Mouse (Mus musculus): ENCODE data around the gene Farp1. TPM values are rescaled to one million over a fixed set of nuclear protein-coding genes. Genes with fewer than 3 reads are reported as not detected.
"Not testable (repeated sequence)": the region's sequence is repeated elsewhere in the genome, so short reads cannot be mapped to it uniquely, and the experiment has no call there.

Farp1 gene
- polyA plus RNA-seq, 3 experiments from 2014 or later: 2.0 to 3.1 (median 2.9) TPM

DNA sequence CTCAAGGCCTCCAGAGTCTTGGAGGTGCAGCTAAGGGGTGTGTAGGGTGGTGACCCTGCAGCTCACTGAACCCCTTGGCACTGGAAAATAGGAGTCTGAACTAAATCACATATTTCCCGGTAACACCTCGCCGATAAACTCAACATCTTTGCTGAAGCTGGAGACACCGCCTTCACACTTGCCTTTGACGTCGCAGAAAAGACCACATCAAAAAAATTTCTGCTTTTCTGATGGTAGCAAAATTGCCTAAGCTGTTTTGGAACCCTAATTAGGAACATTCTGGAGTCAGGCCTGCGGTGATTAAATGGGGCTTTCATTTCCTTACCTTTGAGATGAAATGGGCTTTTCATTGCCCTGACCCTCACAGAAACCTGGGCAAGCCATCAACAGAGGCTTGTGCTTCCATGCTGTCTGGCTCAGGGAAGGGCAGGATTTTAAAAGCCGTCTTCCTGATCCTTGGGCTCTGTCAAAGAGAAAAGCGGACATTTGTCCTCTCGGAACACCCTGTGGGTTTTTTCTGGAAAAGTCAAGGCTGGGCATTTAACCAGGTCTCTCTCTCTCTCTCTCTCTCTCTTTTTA is 72.8 kb downstream of the Farp1 start:
- peak; percentile 67 for ATAC-seq

DNA sequence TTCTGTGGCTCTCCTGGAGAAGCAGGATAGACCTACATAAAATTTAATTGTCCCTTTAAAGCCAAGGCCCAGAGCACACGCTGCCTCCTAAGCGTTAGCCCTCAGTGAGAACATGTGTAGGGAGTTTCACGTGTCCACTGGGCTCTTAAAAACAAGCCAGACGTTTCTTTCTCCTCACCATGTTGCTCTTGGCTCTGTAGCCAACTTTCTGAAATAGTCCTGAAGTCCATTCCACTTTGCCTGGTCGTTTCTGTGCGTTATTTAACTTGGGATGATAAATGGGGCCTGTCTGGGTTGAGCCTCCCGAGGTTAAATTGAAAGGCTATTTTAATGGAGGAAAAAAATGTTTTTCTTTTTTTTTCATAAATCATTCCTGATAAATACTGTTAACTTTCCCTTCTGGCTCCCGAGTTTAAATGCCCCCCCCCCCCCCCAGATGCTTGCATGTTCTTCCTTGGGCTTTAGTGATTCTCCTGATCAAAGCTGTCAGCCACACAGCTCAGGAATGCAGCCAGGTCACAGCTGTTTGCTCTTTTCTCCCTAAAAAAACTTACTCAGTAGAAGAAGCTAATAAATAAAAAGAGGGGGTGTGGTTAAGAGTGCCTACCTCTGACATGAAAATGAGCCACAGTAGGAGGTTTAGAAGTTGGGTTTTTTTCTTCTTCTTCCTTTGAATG is 73.6 kb downstream of the Farp1 start:
- ATAC-seq: no peak

DNA sequence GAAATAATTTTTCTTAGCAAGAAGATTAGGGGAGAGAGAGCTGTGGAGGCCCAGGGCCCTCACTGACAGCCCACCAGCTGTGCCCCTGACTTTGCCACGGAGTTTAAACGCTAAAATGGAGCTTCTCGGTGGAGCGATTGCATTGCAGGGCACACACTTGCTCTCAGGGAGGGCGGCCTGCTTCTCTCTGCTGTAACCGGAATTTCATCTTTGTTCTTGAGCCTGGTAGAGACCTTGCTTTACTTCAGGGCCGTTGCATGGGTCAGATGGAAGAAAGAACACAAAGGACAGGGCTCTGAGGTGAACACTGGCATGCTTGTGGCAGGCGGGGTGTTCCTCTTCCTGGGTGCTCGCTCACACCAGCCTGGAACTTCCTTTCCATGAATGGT is 74.1 kb downstream of the Farp1 start:
- ATAC-seq: no peak

DNA sequence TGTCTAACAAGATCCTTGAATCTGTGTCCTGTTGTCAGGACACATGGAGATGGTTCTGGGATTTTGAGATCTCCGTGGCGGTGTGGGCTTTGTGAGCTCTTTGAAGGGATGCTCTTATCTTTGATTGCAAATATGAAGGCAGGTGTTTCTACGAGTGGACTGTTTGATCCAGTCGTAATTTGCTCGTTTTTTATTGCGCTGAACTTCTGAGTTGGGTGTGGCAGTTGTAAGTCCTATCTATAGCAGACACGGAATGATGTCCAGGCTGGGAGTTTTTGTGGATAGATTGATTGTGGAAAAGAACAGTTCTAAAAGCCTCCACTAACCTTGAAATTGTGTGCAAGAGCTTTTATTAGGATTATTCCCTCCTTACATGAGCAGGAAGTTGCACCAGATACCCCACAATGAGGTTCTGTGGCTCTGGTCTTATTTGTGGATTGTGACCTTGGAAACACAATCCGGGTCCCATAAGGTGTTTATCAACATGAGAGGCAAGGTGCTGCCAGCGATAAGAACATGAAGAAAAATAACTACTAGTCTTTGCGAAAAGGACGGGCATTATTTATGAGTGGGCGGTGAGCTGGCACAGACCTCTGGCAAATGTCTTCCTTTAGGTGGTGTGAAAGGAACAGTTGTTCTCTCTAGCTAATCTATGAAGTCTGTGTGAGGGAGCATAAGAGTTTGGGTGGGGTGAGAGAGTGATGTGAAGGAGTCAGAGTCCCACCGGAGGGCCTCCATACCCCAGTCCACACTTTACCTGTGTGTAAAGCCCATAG is 75.7 kb downstream of the Farp1 start:
- ATAC-seq: no peak

DNA sequence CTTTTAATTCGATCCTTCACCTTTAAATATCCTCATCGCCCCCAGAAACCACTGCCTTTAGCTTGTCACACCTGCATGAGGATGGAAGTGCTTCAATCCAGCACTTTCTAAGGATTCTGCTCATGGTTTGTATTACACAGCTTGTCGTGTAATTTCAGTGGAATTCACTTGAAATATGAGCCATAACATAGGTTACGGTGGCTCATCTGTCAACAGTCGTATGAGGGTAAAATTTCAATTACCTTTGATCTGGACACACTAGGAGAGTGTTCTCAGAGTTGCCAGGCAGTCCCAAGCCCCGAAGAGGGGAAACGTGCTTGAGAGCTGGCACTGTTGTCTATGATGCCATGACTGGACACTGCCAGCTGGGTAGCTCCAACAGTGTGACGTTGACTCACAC is 77.1 kb downstream of the Farp1 start:
- ATAC-seq: no peak

DNA sequence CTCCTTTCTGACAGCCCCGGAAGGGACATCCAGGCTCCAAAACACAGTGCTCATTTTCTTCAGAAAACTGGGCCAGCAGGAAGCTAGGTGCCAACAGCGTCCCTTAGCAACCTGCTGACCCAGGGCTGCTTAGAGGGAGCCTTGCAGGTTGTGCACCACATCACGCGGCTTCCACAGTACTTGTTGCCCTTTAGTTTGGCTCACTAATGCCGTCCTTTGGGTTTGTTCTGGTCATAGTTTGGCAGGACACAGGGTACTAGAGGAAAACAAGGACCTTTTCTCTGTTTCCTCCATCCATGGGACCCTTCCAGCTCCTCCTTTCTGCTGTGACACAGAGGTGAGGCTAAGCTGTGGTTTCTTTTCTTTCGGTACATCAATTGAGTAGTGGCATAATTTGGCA is 78.8 kb downstream of the Farp1 start:
- no peak for ATAC-seq

DNA sequence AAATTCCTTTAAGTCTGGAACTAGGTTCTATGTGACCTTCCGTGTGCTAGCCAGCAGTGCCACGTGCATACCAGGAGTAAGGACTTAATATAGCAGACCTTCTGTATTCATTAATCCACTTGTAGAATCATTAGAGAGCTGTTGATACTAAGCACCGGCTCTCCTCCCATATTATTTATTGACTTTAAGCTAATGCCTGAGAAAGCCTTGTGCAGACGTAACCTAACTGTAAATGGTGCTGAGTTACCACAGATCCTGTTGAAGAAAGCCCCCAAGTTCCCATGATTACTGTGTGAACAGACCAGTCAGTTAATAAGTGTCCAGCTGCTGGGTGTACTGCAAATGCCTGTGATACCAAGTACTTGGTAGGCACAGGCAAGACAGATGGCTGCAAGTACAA is 81.7 kb downstream of the Farp1 start:
- ATAC-seq: no peak

DNA sequence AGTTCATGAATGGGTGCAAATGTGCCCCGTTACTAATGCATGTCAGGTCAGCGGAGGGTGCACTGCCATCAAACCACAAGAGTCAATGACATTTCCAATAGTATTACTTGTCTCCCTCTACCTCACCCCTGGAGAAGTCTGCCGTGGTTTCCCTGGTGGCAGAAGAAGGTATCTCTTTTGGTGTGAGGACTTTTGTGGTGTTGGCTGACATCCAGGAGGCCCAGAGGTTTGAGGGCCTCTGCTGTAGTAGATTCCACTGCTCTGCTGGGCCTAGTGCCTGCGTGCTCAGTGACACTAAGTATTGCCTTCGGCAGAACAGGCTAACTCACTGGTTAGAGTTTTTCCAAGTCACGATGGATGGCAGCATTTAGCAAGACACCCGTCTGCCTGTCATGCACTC is 83.9 kb downstream of the Farp1 start:
- ATAC-seq: no peak

DNA sequence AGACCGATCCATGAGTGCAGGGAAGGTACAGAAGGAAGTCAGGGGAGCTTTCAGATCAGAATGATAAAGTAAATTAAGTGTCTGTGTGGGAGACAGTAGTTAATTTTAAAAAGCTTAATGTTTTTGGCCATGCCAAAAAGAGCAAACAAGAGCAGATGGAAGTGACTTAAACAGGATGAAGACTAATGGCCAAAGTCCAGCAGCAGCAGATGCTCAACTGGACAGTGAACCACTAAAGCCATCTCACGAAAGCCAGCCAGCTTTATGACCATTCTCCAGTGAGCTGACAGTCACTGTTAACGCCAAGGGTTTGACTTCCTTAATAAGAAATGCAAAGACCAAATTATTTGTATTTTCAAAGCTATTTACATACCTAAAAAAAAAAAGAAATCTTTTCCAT is 86.7 kb downstream of the Farp1 start:
- ATAC-seq: no peak

DNA sequence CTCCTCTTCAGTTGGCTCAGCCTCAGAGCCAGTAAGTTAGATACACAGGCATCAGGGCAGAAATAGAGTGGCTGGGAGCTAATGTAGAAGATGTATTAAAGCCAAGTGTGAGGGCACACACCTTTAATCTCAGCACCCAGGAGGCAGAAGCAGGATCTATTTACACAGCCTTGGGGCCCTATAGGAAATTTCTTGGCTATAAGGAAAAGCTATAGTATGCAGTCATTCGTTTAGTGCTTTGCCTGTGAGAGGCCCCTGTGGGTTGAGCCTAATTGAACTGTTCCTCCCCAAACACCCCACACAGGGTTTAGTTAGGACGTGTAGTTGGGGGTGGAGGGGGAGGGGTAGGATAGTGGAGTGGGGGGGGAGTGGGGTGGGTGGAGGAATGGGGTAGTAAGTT is 87.9 kb downstream of the Farp1 start:
- no peak for ATAC-seq

DNA sequence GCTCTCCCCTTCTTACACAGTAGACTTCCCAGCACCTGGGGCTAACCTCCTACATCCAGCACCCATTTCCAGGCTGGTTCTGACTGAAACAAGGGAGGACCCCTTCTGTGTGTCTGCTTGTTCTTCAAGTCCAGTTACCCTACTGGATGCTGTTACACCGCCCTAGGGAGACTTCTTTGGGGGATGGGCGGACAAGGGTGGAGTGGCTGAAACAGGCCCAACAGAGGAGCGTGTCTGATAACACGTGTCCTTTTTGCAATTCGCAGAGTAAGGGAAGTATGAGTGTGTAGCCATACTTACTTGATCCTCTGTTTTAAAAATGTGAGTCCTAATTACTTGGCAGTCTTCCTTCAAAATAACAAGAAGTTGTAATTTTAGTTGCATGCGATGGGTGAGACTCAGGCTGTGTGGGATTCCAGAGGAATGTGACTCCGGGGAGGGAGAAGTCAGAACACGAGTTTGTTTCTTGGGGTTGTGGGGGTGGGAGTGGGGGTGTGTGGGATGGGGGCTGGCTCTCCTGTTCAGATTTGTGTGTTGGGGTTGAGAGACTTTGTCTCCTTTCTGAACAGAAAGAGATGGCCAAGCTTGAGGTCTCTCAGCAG is 89.5 kb downstream of the Farp1 start:
- ATAC-seq: no peak

DNA sequence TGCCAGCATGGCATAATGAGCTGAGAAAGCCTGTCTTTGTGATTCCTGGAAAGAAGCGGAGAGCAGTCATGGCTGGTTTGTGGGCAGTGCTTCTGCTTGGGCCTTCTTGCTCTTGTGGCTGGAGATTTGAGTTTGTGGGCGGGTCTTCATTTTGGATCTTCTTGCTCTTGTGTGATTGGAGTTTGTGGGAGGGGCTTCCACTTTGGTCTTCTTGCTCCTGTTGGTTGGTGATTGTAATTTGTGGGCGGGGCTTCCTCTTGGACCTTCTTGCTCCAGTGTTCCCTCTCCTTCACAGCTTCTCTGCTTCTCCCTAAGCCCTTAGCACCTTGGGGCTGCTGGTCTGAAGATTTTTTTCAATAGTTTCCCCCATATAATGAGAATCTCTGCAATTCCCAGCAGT is 90.7 kb downstream of the Farp1 start:
- no peak for ATAC-seq

DNA sequence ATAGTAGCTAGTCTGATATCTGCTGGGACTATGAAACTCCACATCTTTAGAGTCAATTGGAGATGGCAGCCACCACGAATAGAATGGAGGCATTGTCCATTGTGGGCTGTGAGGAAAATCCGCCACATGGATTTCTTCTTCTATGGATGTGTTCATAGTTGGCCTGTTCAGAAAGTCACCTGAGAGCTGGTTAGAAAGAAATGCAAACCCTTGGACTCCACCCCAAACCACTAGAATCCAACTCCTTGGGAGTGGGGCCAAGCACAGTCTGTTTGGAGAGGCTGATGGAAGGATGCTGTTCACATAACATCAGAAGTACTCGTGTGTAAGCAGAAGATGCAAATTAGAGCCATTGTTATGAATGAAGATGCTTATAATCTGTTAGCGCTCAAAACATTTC is 91.3 kb downstream of the Farp1 start:
- ATAC-seq: no peak

DNA sequence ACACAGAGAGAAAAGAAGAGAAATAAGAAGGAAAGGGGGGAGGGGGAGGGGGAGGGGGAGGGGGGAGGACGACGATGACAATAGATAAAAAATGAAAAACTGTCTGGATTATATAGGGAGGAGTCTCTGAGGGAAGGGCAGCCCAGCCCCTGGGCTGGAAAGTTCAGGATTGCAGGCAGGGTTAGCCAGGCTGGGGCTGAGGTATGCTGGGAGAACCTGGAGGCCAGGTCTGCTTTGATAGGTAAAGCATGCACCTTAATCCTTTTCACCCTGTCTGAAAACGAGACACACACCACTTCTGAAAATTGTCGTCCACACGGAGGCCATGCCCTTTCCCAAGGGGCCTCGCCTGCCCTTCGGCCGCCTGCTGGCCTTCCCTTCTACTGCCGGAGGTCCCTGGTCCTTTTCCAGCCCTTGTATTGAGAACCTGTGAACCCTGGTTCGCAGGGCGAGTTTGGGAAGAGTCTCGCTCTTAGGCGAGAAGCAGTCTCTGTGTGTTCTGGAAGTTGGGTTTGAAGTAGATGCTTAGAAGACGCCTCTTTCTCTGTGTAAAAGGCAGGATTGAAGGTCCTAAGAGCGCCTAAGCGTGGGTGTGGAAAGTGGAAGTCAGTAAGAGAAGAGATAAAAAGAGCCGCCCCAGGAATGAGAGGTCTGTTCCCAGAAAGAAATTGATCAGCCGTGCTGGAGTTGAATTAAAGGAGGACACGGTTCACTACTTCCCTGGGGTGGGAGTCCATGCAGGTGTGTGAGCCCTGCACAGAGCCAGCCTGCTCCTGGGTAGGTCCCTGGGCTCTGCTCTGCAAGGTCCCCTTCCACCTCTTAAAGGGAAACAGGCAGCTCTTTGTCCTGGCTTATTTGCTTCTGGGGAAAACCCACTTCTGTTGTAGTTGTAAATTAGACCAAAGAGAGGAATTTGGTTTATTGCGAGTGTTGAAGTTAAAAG is 94.1 kb downstream of the Farp1 start:
- ATAC-seq: no peak

DNA sequence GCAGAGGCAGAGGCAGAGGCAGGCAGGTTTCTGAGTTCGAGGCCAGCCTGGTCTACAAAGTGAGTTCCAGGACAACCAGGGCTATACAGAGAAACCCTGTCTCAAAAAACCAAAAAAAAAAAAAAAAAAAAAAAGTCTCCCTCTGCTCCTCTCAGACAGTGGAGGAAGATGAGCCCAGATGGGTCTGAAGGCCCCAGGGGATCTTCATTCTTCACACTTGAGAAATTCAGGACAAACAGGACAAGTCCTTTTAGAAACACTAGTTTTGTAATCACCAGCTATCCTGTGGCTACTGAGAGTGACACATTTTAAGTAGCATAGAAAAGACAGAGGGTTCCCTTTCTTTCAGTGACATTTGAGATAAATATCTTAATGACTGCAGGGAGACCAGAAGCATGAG is 95.4 kb downstream of the Farp1 start:
- ATAC-seq: not testable (repeated sequence)

DNA sequence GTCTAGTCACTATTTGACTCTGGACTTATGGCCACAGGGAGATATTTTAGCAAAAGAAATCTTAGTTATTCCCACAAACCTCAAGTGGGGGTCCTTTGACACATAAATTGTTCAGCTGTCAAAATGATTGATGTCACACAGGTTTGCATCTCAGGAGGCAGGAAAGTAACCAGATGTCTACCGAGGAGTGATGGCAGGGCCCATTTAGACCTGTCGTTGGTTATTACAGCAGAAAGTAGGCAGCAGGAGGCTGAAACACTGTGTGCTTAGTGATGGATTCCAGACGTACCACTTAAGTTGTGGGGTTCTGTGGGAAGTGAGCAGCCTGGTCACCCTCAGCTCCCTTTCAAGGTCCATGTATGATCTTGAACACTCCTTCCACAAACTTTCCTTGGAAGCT is 99.4 kb downstream of the Farp1 start:
- no peak for ATAC-seq

DNA sequence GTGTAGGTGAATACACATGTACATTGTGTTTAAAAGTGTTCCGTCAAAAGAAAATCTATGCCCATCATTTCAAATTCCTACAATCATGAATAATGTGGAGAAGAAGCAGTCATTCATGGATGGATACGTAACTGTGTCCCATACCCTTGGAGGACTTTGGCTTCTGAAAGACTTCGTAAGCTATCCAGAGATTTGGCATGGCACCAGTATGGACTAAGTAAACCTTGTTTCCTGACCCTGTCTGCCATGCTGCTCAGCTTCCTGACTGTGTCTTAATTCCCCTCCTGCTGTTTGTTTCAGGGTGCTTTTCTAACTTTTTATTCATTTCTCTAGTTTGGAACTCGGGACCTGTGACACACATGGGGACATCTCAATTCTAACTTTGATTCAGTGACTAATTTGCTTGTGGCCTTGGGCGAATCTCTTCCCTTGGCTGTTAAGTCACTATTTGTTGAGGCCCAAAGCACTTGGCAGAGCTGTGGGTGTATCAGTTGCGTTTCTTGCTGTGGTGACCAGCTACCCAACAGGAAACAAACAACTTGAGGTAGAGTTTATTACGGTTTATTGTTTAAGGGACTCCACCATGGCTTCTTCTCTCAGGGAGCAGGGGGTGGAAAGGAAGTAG is 108.9 kb downstream of the Farp1 start:
- no peak for ATAC-seq

DNA sequence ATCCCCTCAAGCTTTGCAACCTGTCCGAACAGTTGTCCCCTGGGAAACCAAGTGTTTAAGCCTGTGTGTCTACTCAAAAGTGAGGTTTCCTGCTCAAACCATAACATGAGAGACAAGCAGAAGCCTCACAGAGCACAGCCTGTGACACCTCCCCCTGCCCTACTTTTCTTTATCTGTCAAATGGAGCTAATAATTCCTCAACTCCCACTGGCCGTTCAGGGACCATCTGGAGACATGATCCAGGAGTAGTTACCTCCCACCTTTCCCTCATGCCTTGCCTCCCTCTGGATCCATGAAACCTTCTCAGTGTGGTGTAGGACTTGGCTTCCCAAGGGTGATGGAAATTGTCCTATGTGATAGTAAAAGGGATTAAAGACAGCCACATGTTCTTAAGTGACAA is 109.5 kb downstream of the Farp1 start:
- no peak for ATAC-seq

DNA sequence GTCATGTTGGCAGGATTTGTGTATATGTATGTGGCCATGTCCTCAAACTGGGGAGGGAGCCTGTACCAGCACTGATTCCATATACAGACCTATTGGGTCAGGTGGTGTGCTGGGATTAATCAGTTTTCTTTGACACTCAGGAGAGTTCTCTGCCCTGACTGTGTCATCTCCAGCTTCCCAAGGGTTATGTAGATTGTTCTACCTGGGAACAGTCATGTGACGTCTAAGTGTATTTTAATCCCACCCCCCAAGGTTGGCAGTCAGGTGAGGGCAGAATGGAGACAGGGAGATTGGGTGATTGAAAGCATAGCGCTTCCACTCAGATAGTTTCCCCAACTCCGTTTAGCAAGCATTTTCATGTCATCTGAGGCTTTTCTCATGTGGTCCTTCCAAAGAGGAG is 110.3 kb downstream of the Farp1 start:
- ATAC-seq: no peak

DNA sequence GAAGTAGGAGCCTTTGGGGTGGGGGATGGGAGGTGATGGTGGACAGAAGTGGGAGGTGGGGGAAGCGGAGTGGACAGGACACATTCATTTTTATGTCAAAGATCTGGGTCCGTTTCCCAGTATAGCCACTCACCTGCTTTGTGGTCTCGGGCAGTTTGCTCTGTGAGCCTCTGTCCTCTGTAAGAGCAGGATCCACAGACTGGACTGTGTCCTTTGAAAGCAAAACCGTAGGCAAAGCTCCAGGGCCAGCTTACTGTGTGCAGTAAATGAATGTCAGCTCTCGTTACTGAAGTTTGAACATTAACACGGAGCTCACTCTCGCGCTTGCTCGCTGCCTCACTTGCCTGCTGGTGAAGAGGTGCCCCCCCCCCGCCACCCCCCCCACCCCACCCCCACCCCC is 110.7 kb downstream of the Farp1 start:
- no peak for ATAC-seq

DNA sequence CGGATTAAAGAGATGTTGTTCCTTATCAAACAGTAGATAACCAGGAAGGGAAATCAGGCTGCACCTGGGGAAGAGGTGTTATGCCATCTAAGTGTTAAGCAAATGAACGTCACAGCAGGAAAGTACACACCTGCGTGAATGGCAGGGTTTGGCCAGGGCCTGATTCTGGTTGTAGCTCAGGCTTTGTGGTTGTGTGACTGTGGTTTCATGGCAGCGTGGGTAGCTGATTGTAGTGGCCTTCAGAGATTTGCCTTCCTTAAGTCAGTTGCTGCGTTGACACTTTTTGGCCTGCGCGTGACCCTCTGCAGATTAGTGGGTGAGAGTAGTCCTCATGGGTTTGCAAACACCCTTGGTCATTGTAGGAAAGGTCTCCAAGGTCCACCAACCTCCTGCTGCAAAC is 111.2 kb downstream of the Farp1 start:
- ATAC-seq: no peak

DNA sequence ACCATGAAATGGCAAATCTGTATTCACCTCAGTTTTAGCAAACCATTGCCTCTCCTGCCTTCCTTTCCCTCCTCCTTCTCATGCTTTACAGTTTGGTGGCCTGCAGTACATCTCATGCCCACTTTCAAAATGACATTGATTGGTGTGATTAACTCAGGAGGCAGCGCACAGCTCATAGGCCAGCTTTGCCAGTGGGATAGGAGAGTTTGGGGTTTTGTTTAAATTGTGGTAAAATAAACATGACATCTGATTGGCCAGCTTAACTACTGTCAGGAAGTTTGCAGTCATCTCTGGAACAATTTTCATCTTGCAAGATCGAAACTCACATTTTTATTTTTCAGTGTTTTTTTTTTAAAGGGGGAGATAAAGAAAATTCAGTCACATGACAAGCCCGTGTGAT is 112.0 kb downstream of the Farp1 start:
- peak; percentile 38 for ATAC-seq
